Mouse (Mus musculus): ENCODE results near the gene Kif26b. TPM values are rescaled to one million over a fixed set of nuclear protein-coding genes. Genes with fewer than 3 reads are reported as not detected.

Kif26b gene
- polyA plus RNA-seq, 1 experiment from 2014 or later: 11.1 TPM

DNA sequence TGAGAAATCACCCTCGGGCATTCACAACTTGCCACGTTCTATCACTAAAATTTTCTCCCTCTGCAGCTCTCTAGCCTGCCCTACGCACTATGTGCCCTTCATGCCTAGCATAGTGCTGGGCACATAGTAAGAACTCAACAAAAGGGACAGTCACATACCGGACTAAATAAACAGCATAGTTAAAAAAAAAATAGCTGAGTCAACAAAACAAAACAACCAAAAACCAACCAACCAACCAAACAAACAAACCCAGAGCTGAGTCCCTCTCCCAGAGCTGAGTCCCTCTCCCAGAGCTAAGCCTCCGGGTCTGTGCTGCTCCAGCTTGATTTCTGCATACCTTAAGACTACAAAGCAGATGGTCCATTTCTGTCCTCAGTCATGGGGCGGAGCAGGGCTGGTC lies 334.8 kb downstream of the Kif26b start:
- no peak overlapping the region for H3K27ac ChIP-seq (replicated peaks)
- H3K9me3 ChIP-seq (replicated peaks): no peaks in the 10 kb centered on the region
- H3K4me2 ChIP-seq: no peak overlapping the region
- no peak overlapping the region for H3K9ac ChIP-seq (replicated peaks)
- WGBS: 82% methylated on average over 6 of the region's 6 CpGs
- no peaks in the 10 kb centered on the region for H3K27me3 ChIP-seq (replicated peaks)
- ATAC-seq (ENCODE audit: low FRiP score): no peak
- no peaks in the 10 kb centered on the region for H3K36me3 ChIP-seq
- H3K4me1 ChIP-seq: peaks cover 21% of the 10 kb centered on the region
- no peak overlapping the region for H3K4me3 ChIP-seq (replicated peaks)

DNA sequence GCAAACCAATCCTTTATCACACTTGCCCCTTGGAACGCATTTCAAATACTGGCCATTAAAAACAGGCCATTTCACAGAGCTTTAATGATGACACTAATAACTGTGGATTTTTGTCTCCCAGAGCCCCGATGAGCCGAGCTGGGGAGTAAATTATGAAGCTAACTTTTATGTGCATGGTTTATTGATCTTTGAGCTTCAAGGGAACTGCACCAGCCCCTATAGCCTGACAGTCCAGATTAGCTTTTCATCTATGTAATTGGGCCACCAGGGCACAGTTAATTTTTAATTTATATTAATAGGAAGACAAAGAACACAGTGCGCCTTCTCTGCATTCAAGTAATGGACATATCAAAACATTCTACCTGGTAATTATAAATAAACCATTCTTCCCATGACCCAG lies 335.4 kb downstream of the Kif26b start:
- Histone ChIP-seq H3K4me3 (replicated peaks) (no peak overlapping the region), H3K4me1 (peaks cover 21% of the 10 kb centered on the region), H3K27ac (replicated peaks) (no peak overlapping the region), H3K4me2 (no peak overlapping the region), H3K27me3 (replicated peaks) (no peaks in the 10 kb centered on the region), H3K9ac (replicated peaks) (no peak overlapping the region), H3K9me3 (replicated peaks) (no peaks in the 10 kb centered on the region), H3K36me3 (no peaks in the 10 kb centered on the region)
- WGBS: 38% methylated on average over 4 of the region's 4 CpGs
- no peak for ATAC-seq (ENCODE audit: low FRiP score)

GRCm38 (mm10) chr1:178866757-178867156 lies 337.8 kb downstream of the Kif26b start:
- H3K9ac ChIP-seq (replicated peaks): no peak overlapping the region
- no peak overlapping the region for H3K27ac ChIP-seq (replicated peaks)
- H3K27me3 ChIP-seq (replicated peaks): no peaks in the 10 kb centered on the region
- no peaks in the 10 kb centered on the region for H3K9me3 ChIP-seq (replicated peaks)
- H3K4me3 ChIP-seq (replicated peaks): no peak overlapping the region
- no peak overlapping the region for H3K4me2 ChIP-seq
- no peaks in the 10 kb centered on the region for H3K36me3 ChIP-seq
- WGBS: 85% methylated on average over 4 of the region's 4 CpGs
- H3K4me1 ChIP-seq: peaks cover 30% of the 10 kb centered on the region
- no peak for ATAC-seq (ENCODE audit: low FRiP score)

DNA sequence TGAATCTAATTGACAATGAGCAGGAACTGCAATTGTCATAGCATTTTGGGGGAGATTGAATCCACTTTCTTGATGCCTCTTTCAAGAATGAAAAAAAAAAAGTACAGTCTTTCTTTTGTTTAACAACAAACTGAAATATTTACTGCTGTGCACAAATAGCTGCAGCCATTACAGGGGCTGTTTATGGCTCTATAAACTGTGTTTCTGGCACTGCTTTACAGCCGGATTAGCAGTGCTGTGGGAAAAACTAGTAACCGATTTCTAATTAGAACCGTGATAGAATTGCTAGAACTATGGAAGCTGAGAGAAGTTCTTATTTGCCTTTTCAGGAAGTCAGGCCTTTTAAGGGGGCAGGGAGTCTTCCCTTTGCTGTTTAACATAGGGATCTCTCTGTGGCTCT lies 342.1 kb downstream of the Kif26b start:
- Histone ChIP-seq H3K9me3 (replicated peaks) (no peaks in the 10 kb centered on the region), H3K36me3 (peaks cover 11% of the 10 kb centered on the region; the same call in 1 of the 2 replicates), H3K4me3 (replicated peaks) (no peak overlapping the region), H3K4me1 (peaks cover 25% of the 10 kb centered on the region), H3K27ac (replicated peaks) (peak overlapping the region; percentile 61; the same call in 1 of the 2 replicates), H3K9ac (replicated peaks) (no peak overlapping the region), H3K27me3 (replicated peaks) (no peaks in the 10 kb centered on the region), H3K4me2 (no peak overlapping the region)
- WGBS: 6% methylated on average over 3 of the region's 3 CpGs
- ATAC-seq (ENCODE audit: low FRiP score): peak; percentile 63; the same call in 1 of the 2 replicates

GRCm38 (mm10) chr1:178876926-178877325 lies 348.0 kb downstream of the Kif26b start:
- Histone ChIP-seq H3K27ac (replicated peaks) (no peak overlapping the region), H3K9ac (replicated peaks) (no peak overlapping the region), H3K4me1 (no peaks in the 10 kb centered on the region), H3K4me3 (replicated peaks) (no peak overlapping the region), H3K4me2 (no peak overlapping the region), H3K27me3 (replicated peaks) (no peaks in the 10 kb centered on the region), H3K9me3 (replicated peaks) (no peaks in the 10 kb centered on the region), H3K36me3 (peaks cover 11% of the 10 kb centered on the region; the same call in 1 of the 2 replicates)
- no peak for ATAC-seq (ENCODE audit: low FRiP score)
- 50% methylated on average over 2 of the region's 2 CpGs for WGBS

- Histone ChIP-seq H3K4me1 (no peaks in the 10 kb centered on the region), H3K4me3 (replicated peaks) (no peak overlapping the region), H3K4me2 (no peak overlapping the region), H3K27me3 (replicated peaks) (no peaks in the 10 kb centered on the region), H3K9ac (replicated peaks) (no peak overlapping the region), H3K27ac (replicated peaks) (no peak overlapping the region), H3K9me3 (replicated peaks) (no peaks in the 10 kb centered on the region), H3K36me3 (peaks cover 11% of the 10 kb centered on the region)
- 76% methylated on average over 1 of the region's 1 CpGs for WGBS
- ATAC-seq (ENCODE audit: low FRiP score): no peak
Observed at GRCm38 (mm10) chr1:178878676-178879075, 349.8 kb downstream of the Kif26b start.

DNA sequence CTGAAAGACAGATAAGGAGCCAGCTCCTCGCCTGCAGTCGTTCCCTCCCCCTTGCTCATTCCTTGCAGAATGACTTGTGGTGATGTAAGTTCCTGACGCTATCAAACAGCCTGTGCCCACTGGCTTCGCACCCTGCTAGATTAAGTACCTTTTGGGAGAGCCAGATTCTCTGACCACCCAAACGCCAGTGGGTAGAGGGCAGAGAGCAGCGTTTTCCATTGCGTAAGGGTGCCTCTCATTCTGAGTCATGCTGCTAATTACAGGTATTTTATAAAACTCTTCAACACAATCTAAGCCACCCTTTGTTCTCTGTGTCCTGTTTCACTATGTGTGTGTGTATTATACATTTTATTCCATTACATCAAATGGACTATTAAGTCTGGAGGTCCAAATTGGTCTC lies 352.0 kb downstream of the Kif26b start:
- H3K9me3 ChIP-seq (replicated peaks): no peaks in the 10 kb centered on the region
- WGBS: 94% methylated on average over 7 of the region's 7 CpGs
- no peak overlapping the region for H3K4me3 ChIP-seq (replicated peaks)
- H3K4me2 ChIP-seq: no peak overlapping the region
- H3K27me3 ChIP-seq (replicated peaks): no peaks in the 10 kb centered on the region
- H3K36me3 ChIP-seq: peaks cover 5% of the 10 kb centered on the region; the same call in 1 of the 2 replicates
- H3K27ac ChIP-seq (replicated peaks): no peak overlapping the region
- 0 out of 2 replicates have a peak, but pooled peaks cover under 1% of the 10 kb centered on the region for H3K4me1 ChIP-seq
- no peak for ATAC-seq (ENCODE audit: low FRiP score)
- H3K9ac ChIP-seq (replicated peaks): no peak overlapping the region

- 46% methylated on average over 5 of the region's 5 CpGs for WGBS
- Histone ChIP-seq H3K27me3 (replicated peaks) (no peaks in the 10 kb centered on the region), H3K9ac (replicated peaks) (no peak overlapping the region), H3K9me3 (replicated peaks) (no peaks in the 10 kb centered on the region), H3K4me2 (no peak overlapping the region), H3K4me3 (replicated peaks) (no peak overlapping the region), H3K4me1 (peaks cover 45% of the 10 kb centered on the region), H3K36me3 (peaks cover 5% of the 10 kb centered on the region; the same call in 1 of the 2 replicates), H3K27ac (replicated peaks) (peak overlapping the region; percentile 1; the same call in 1 of the 2 replicates)
- peak; percentile 72 for ATAC-seq (ENCODE audit: low FRiP score)
Observed at GRCm38 (mm10) chr1:178886671-178887070, 357.7 kb downstream of the Kif26b start.

DNA sequence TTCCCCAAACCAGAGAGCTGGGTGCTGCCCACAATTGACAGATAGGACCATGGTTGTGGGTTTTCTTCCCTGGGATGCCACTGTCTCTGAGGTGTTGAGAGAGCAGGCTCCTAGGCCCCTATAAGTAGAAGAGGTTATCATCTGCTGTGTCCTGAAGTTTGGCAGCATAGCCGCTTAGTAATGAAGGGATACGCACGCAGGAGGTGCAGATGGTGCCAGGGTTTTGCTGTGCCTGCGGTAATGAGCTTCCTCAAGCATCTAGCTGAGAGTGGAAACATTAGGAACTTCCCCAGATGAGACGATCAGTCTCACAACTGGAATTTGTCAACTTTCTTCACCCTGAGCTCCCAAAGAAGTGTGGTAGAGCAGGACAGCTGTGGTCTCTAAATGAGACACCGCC lies 363.5 kb downstream of the Kif26b start:
- H3K9me3 ChIP-seq (replicated peaks): no peaks in the 10 kb centered on the region
- H3K27me3 ChIP-seq (replicated peaks): no peaks in the 10 kb centered on the region
- ATAC-seq (ENCODE audit: low FRiP score): no peak
- no peaks in the 10 kb centered on the region for H3K36me3 ChIP-seq
- no peak overlapping the region for H3K4me2 ChIP-seq
- no peak overlapping the region for H3K4me3 ChIP-seq (replicated peaks)
- WGBS: 86% methylated on average over 6 of the region's 6 CpGs
- peaks cover 33% of the 10 kb centered on the region for H3K4me1 ChIP-seq
- H3K9ac ChIP-seq (replicated peaks): no peak overlapping the region
- no peak overlapping the region for H3K27ac ChIP-seq (replicated peaks)

DNA sequence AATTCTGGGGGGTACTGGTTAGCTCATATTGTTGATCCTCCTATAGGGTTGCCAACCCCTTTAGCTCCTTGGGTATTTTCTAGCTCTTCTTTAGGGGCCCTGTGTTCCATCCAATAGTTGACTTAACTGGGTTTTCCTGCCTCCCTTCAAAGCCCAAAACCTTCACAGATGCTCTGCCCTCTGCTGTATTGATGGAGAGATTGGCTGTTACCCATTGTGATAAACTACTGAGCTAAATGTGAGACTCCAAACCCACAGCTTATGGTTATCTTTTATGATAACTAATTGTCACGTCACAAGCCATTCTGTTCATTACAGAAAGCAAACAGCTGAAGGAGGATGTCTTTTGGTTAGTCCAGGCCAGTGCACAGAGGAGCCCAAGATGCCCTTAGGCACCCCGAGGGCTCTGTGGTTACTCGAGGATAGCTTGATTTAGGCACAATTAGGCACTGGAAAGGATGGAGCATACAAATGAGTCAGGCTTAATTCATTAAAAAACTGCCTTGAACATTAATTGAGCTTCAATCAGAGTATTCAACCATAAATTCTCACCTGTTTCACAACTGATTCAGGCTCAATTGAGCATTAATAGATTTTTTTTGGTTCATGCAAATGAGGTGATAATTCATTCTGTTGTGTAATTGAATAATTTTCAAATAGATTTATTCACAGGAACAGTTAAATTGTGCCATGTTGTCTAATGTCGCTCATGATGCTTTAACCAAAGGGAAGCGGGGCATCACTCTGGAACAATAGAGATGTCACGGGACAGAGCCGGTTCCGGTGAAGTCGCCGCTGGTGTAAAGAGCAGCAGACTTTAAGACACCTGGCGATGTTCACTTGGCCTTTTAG lies 364.5 kb downstream of the Kif26b start:
- 39% methylated on average over 11 of the region's 11 CpGs for WGBS
- no peaks in the 10 kb centered on the region for H3K27me3 ChIP-seq (replicated peaks)
- no peaks in the 10 kb centered on the region for H3K9me3 ChIP-seq (replicated peaks)
- H3K27ac ChIP-seq (replicated peaks): no peak overlapping the region
- no peak overlapping the region for H3K4me2 ChIP-seq
- no peaks in the 10 kb centered on the region for H3K36me3 ChIP-seq
- no peak overlapping the region for H3K9ac ChIP-seq (replicated peaks)
- no peak for ATAC-seq (ENCODE audit: low FRiP score)
- H3K4me1 ChIP-seq: peaks cover 25% of the 10 kb centered on the region
- no peak overlapping the region for H3K4me3 ChIP-seq (replicated peaks)

GRCm38 (mm10) chr1:178894081-178894401 lies 365.1 kb downstream of the Kif26b start:
- Histone ChIP-seq H3K4me3 (replicated peaks) (no peak overlapping the region), H3K36me3 (no peaks in the 10 kb centered on the region), H3K4me1 (peaks cover 19% of the 10 kb centered on the region), H3K27me3 (replicated peaks) (no peaks in the 10 kb centered on the region), H3K9ac (replicated peaks) (no peak overlapping the region), H3K27ac (replicated peaks) (no peak overlapping the region), H3K9me3 (replicated peaks) (no peaks in the 10 kb centered on the region), H3K4me2 (no peak overlapping the region)
- no peak for ATAC-seq (ENCODE audit: low FRiP score)
- WGBS: 85% methylated on average over 3 of the region's 3 CpGs

DNA sequence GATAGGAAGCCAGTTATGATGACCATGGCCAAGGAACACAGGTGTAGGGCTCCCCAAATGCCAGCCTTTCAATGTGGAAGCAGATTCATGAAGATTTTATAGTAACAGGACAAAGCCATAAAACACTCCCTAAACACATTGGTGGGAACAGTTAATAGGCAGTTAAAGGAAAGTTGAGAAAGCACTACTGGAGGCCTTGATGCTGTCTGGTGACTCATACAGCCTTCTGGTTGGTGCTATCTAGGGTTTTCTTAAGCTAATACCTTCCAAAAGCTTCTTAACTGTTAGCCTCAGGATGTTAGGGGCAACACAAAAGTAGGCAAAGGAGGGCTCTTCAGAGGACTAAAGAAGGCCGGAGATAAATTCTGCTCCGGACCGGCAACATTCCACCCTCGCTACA lies 366.7 kb downstream of the Kif26b start:
- ATAC-seq (ENCODE audit: low FRiP score): no peak
- Histone ChIP-seq H3K36me3 (no peaks in the 10 kb centered on the region), H3K27me3 (replicated peaks) (no peaks in the 10 kb centered on the region), H3K9me3 (replicated peaks) (no peaks in the 10 kb centered on the region), H3K4me2 (no peak overlapping the region), H3K9ac (replicated peaks) (no peak overlapping the region), H3K4me3 (replicated peaks) (no peak overlapping the region), H3K27ac (replicated peaks) (no peak overlapping the region), H3K4me1 (peaks cover 4% of the 10 kb centered on the region)
- over 99% methylated on average over 4 of the region's 4 CpGs for WGBS

Data from neural tube, embryonic 15.5 days (tissue).